Mouse (Mus musculus) stomach, embryonic 16.5 days (tissue): ENCODE data around the gene Mprip. TPM values are rescaled to one million over a fixed set of nuclear protein-coding genes. Genes with fewer than 3 reads are reported as not detected.
"Not testable (repeated sequence)": the region's sequence is repeated elsewhere in the genome, so short reads cannot be mapped to it uniquely, and the experiment has no call there.

Experiments
- ATAC-seq: fragments of 200-750 bp; cut with Nextera tagmentation; 2 replicates; pipeline ENCODE4 v1.8.0; 2017; ENCODE audit warnings: moderate number of reproducible peaks, moderate TSS enrichment; ENCODE audit not compliant: insufficient read depth, low FRiP score
- H3K27ac ChIP-seq: fragments of 300-500 bp; sonication (generic); 2 replicates; pipeline ENCODE4 v1.5.1; 2014; ENCODE audit warnings: low read length
- H3K27me3 ChIP-seq: fragments of 300-500 bp; sonication (generic); 2 replicates; pipeline ENCODE4 v1.6.1; 2014; ENCODE audit warnings: low read length, control low read depth, mixed read lengths; ENCODE audit not compliant: control insufficient read depth, insufficient read depth
- H3K36me3 ChIP-seq: fragments of 300-500 bp; sonication (generic); 2 replicates; pipeline ENCODE4 v1.6.1; 2014; ENCODE audit warnings: low read length; ENCODE audit not compliant: control insufficient read depth, insufficient read depth
- H3K4me1 ChIP-seq: fragments of 300-500 bp; sonication (generic); 2 replicates; pipeline ENCODE4 v1.6.1; 2014; ENCODE audit warnings: low read length, control low read depth, mixed read lengths; ENCODE audit not compliant: control insufficient read depth, insufficient read depth
- H3K4me2 ChIP-seq: fragments of 300-500 bp; sonication (generic); 2 replicates; pipeline ENCODE4 v1.6.1; 2014; ENCODE audit warnings: low read depth, low read length, mixed read lengths
- H3K4me3 ChIP-seq: fragments of 300-500 bp; sonication (generic); replicated peaks from 2 replicates; pipeline ENCODE4 v1.5.1; 2014; ENCODE audit warnings: mild to moderate bottlenecking, low read length
- H3K9ac ChIP-seq: fragments of 300-500 bp; sonication (generic); 2 replicates; pipeline ENCODE4 v1.6.1; 2014; ENCODE audit warnings: low read length
- H3K9me3 ChIP-seq: fragments of 300-500 bp; sonication (generic); replicated peaks from 2 replicates; pipeline ENCODE4 v1.6.1; 2016; ENCODE audit warnings: low read length, control low read depth; ENCODE audit not compliant: control insufficient read depth
- WGBS: fragments of 180-500 bp; shearing (Covaris S2); extraction: QIAGEN DNeasy Blood & Tissue Kit; methylation state at CpG from one replicate; pipeline ENCODE4 v1.1.7; 2014; 5-methylcytosine and 5-hydroxymethylcytosine counted together
- polyA plus RNA-seq: library from polyadenylated mRNA; unstranded; fragments of >200 nt; fragmentation: Nextera tagmentation; extraction: Ambion mirVana; gene quantifications from 2 replicates; pipeline ENCODE4 v1.2.1, GENCODE M21; 2015

Gene Mprip
- polyA plus RNA-seq, 1 experiment from 2014 or later = 46.7 TPM

DNA sequence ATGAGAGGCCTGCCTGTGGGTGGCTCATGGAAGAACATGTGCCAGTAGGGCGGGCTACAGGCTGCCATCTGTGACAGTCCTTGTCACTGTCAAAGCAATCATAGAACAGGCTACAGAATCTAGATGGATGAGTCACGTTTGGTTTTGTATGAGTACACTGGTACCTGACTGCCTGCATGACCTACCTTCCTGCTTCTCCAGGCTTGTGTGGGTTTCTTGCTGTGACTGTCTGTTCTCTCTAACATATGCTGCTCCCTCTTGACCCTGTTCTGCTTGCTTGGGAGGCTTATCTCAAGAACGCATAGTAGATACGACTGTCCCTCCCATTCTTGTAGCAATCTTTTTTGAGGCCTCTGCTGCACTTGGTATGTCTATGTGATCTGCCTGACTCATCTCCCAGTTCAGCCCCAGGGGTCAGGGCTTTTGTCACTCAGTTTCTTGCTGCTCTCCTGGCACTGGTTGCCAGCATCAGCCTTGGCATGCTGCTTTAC, 56.7 kb downstream of the Mprip start:
- Histone ChIP-seq H3K27me3 (no peaks in the 10 kb centered on the region), H3K9ac (no peak overlapping the region), H3K9me3 (no peaks in the 10 kb centered on the region), H3K4me1 (peaks cover 33% of the 10 kb centered on the region), H3K27ac (no peak overlapping the region), H3K36me3 (no peaks in the 10 kb centered on the region), H3K4me2 (no peak overlapping the region), H3K4me3 (no peak overlapping the region)
- WGBS = 79% methylated on average over 4 of the region's 4 CpGs
- ATAC-seq = no peak

DNA sequence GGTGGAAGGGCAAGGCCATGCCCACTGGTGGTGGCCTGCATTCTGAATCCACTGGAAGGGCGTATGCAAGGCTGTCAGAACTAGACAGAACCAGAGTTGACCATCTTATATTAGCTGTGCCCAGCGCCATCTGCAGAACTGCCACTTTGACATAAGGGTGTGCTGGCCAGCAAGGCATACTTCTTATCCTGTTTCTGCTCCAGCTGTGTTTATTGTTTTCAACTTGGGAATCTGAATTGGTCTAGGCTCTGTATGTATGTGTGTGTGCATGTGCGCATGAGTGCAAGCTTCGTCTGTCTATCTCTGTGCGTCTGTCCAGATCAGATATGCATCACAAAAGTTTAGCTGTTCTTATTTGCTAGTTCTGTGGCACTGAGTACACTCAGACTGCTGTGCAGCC, 58.1 kb downstream of the Mprip start:
- Histone ChIP-seq H3K27me3 (no peaks in the 10 kb centered on the region), H3K4me3 (no peak overlapping the region), H3K4me1 (peaks cover 33% of the 10 kb centered on the region), H3K36me3 (no peaks in the 10 kb centered on the region), H3K9me3 (no peaks in the 10 kb centered on the region), H3K27ac (no peak overlapping the region), H3K4me2 (no peak overlapping the region), H3K9ac (no peak overlapping the region)
- ATAC-seq = no peak
- WGBS = 71% methylated on average over 5 of the region's 5 CpGs

GRCm38 (mm10) chr11:59721385-59721784, 60.3 kb downstream of the Mprip start:
- 27% methylated on average over 2 of the region's 2 CpGs for WGBS
- Histone ChIP-seq H3K4me3 (no peak overlapping the region), H3K9ac (no peak overlapping the region), H3K36me3 (no peaks in the 10 kb centered on the region), H3K27ac (peak overlapping the region; percentile 39; the same call in 1 of the 2 replicates), H3K4me1 (peaks cover 20% of the 10 kb centered on the region; the same call in 1 of the 2 replicates), H3K4me2 (no peak overlapping the region), H3K9me3 (no peaks in the 10 kb centered on the region), H3K27me3 (no peaks in the 10 kb centered on the region)
- peak; percentile 40; the same call in 1 of the 2 replicates for ATAC-seq

DNA sequence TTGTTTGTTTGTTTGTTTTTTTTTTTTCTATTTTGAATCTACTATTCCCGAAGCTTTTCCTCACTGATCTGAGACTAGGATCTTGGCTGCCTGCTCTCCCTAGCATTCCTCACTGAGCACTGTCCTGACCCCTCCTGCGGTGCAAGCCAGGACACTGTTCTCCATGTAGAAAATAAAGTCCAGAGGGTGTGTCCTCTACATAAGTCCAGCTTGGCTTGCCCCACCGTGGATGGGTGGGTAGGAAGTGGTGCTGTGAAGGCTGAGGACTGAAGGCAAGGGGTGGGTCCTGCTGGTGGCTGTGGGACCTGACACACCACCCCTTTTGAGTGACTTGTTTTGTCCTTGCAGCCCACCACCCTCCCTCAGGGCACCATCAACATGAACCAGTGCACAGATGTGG, 66.1 kb downstream of the Mprip start:
- H3K27ac ChIP-seq = no peak overlapping the region
- 73% methylated on average over 3 of the region's 3 CpGs for WGBS
- ATAC-seq = peak; percentile 23; the same call in 1 of the 2 replicates
- peaks cover 16% of the 10 kb centered on the region for H3K4me1 ChIP-seq
- H3K27me3 ChIP-seq = no peaks in the 10 kb centered on the region
- no peak overlapping the region for H3K4me2 ChIP-seq
- H3K9me3 ChIP-seq = no peaks in the 10 kb centered on the region
- no peak overlapping the region for H3K4me3 ChIP-seq
- no peaks in the 10 kb centered on the region; the same call in 1 of the 2 replicates for H3K36me3 ChIP-seq
- no peak overlapping the region for H3K9ac ChIP-seq

- no peak overlapping the region for H3K4me3 ChIP-seq
- H3K4me1 ChIP-seq = peaks cover 16% of the 10 kb centered on the region; the same call in 1 of the 2 replicates
- H3K27ac ChIP-seq = peak overlapping the region; percentile 92
- no peaks in the 10 kb centered on the region for H3K27me3 ChIP-seq
- H3K9me3 ChIP-seq = no peaks in the 10 kb centered on the region
- WGBS = 73% methylated on average over 3 of the region's 3 CpGs
- H3K36me3 ChIP-seq = no peaks in the 10 kb centered on the region; the same call in 1 of the 2 replicates
- no peak overlapping the region for H3K4me2 ChIP-seq
- peak overlapping the region; percentile 25; the same call in 1 of the 2 replicates for H3K9ac ChIP-seq
- ATAC-seq = no peak
Measured at GRCm38 (mm10) chr11:59731821-59732220, 70.7 kb downstream of the Mprip start.

DNA sequence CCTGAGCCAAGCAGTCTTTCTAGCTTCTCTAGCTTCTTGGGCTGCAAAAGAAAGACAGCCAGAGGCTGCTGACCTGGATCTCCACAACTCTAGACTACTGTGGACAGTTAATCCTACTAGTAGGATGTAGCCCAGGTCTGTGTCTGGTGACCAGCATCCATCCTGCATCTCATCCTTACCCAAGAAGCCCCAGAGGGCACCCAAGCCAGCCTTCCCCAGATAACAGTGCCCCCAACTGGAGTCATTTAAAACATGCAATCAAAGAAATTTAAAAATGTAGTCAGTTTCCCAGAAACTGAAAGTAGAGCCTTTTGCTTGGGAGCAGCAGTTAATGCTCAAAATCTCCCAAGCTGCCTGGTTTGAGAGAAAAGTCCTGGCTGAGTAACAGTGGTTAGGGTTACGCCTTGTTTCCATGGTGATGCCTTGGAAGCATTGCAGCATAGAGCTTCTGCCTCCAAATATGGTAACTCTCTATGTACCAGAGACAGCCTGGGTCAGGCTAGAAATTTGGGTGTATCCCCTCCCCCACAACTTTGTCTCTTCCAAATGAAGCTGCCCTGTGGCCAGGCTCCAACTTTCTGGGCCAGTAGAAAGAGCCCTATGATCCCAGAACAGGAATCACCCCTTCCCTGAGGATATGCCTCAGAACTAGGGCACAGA, 71.4 kb downstream of the Mprip start:
- Histone ChIP-seq H3K27me3 (no peaks in the 10 kb centered on the region), H3K4me2 (no peak overlapping the region), H3K9me3 (no peaks in the 10 kb centered on the region), H3K9ac (0 out of 2 replicates have a peak overlapping the region, but pooled peaks have one; percentile 4), H3K4me3 (no peak overlapping the region), H3K4me1 (peaks cover 16% of the 10 kb centered on the region; the same call in 1 of the 2 replicates), H3K27ac (peak overlapping the region; percentile 92), H3K36me3 (no peaks in the 10 kb centered on the region; the same call in 1 of the 2 replicates)
- 38% methylated on average over 1 of the region's 1 CpGs for WGBS
- ATAC-seq = peak; percentile 92

- H3K9ac ChIP-seq, ATAC-seq, H3K4me3 ChIP-seq, H3K4me2 ChIP-seq, H3K9me3 ChIP-seq, H3K27me3 ChIP-seq, H3K36me3 ChIP-seq: not testable (repeated sequence)
- Histone ChIP-seq H3K4me1 (peaks cover 16% of the 10 kb centered on the region; the same call in 1 of the 2 replicates), H3K27ac (peak overlapping the region; percentile 92)
- 72% methylated on average over 5 of the region's 5 CpGs for WGBS
Measured at GRCm38 (mm10) chr11:59733600-59733999, 72.5 kb downstream of the Mprip start.

GRCm38 (mm10) chr11:59734335-59734734, 73.2 kb downstream of the Mprip start:
- H3K4me1 ChIP-seq = peaks cover 16% of the 10 kb centered on the region; the same call in 1 of the 2 replicates
- H3K4me2 ChIP-seq = no peak overlapping the region
- 58% methylated on average over 1 of the region's 1 CpGs for WGBS
- no peak overlapping the region for H3K9ac ChIP-seq
- 0 out of 2 replicates have a peak, but pooled peaks cover 5% of the 10 kb centered on the region for H3K36me3 ChIP-seq
- no peak overlapping the region for H3K27ac ChIP-seq
- H3K27me3 ChIP-seq = no peaks in the 10 kb centered on the region
- no peak overlapping the region for H3K4me3 ChIP-seq
- no peaks in the 10 kb centered on the region for H3K9me3 ChIP-seq
- ATAC-seq = no peak

DNA sequence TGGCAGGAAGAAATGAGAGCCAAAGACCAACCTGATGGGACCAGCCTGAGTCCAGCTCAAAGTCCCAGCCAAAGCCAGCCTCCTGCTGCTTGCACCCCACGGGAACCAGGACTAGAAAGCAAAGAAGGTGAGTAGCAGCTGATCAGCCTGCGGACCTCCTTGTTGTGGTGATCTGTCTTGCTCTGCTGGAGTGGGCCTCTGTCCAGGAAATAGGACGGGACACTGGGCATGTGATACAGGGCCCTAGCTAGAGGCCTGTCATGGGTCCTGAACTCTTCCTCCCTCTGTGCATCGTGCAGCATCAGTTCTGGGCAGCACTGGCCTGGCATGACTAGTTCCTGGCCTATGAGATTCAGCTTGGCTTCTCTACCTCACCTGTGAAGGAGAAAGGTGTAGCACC, 74.8 kb downstream of the Mprip start:
- not testable (repeated sequence) for H3K4me3 ChIP-seq, H3K9ac ChIP-seq, H3K4me2 ChIP-seq, H3K27ac ChIP-seq, H3K27me3 ChIP-seq, H3K36me3 ChIP-seq, H3K9me3 ChIP-seq, ATAC-seq
- WGBS = 85% methylated on average over 4 of the region's 4 CpGs
- H3K4me1 ChIP-seq = peaks cover 15% of the 10 kb centered on the region; the same call in 1 of the 2 replicates
